Mouse (Mus musculus) heart, postnatal 0 days (tissue): ENCODE data around the gene Papola.

Experiments
- CTCF ChIP-seq: IDR thresholded peaks from 2 replicates; pipeline ENCODE4 v1.5.1; 2016; ENCODE audit warnings: antibody characterized with exemption, control low read depth, low read depth
- EP300 ChIP-seq: IDR thresholded peaks from 2 replicates; pipeline ENCODE4 v1.6.1; 2016; ENCODE audit warnings: antibody characterized with exemption, low read depth

DNA sequence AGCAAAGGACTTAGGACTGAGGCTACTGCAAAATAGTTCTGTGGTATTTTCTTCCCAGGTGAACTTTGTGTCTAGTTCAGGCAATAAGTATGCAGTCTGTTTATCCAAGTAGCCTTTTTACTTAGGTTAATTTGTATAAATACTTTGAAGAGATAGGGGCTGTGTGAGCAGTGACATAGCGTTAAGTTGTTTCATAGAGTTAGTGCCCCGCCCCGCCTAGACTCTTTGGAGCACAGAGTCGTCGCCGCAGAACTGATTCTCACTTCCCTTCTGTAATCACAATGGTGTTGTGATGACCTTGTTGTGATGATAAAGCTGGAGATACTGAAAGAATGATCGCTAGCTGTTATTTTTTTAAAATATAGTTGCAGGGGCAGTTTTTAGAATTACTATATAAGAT is 22.9 kb downstream of the Papola start:
- TF ChIP-seq EP300 (no peak), CTCF (no peak)
